ENCODE assay signal across 11 mouse cellular contexts in genomic region chr13:74302050-74303037, GRCm38 (mm10). TPM values are rescaled to one million over a fixed set of nuclear protein-coding genes. Genes with fewer than 3 reads are reported as not detected.
DNase-seq lines count a peak whose midpoint lies in the region; ATAC-seq and TF ChIP-seq lines count a peak whose summit lies in the region.
"Had no signal": no experiment of that assay in that cellular context is flagged by ENCODE, and none has a peak within 500 bp of the region (broad histone marks: within the 10 kb centered on the region; RNA-seq: fewer than 3 reads in every experiment).

No protein-coding gene starts in this region.

- no peak overlapping the region for H3K4me2 ChIP-seq in hindbrain, embryonic 12.5 days (replicated peaks)
- no peak overlapping the region for H3K4me2 ChIP-seq in midbrain, postnatal 0 days (ENCODE audit: low read depth, low read length, poor library complexity, severe bottlenecking)
- H3K4me2 ChIP-seq in midbrain, embryonic 11.5 days, result no peak overlapping the region
- no peak overlapping the region for H3K4me2 ChIP-seq in intestine, embryonic 16.5 days (ENCODE audit: low read depth, low read length)
- H3K4me2 ChIP-seq: limb, embryonic 15.5 days had no signal

- no peak overlapping the region for H3K4me3 ChIP-seq in hindbrain, embryonic 12.5 days
- no peak overlapping the region for H3K4me3 ChIP-seq in hindbrain, embryonic 10.5 days
- no peak overlapping the region for H3K4me3 ChIP-seq in midbrain, postnatal 0 days (ENCODE audit: low read depth, low read length)
- no peak overlapping the region for H3K4me3 ChIP-seq in midbrain, embryonic 11.5 days (ENCODE audit: low read depth, low read length)
- no peak overlapping the region for H3K4me3 ChIP-seq in intestine, embryonic 16.5 days (ENCODE audit: low read length)
- H3K4me3 ChIP-seq: limb, embryonic 15.5 days had no signal

- 0 out of 2 replicates have a peak, but pooled peaks have one; percentile 27 for ATAC-seq in hindbrain, embryonic 12.5 days (ENCODE audit: low FRiP score)
- no peak for ATAC-seq in midbrain, postnatal 0 days (ENCODE audit: low FRiP score)
- ATAC-seq in midbrain, embryonic 11.5 days (ENCODE audit: low FRiP score), result no peak; the same call in 1 of the 2 replicates
- ATAC-seq in intestine, embryonic 16.5 days, result peak; percentile 63
- no peak for ATAC-seq in erythroid progenitor cell, adult 5-6 weeks (replicated peaks; ENCODE audit: low FRiP score, poor library complexity, severe bottlenecking)

- H3K27me3 ChIP-seq in hindbrain, embryonic 12.5 days, result no peaks in the 10 kb centered on the region
- H3K27me3 ChIP-seq in hindbrain, embryonic 10.5 days (ENCODE audit: insufficient read depth, poor library complexity, severe bottlenecking), result no peaks in the 10 kb centered on the region
- no peaks in the 10 kb centered on the region for H3K27me3 ChIP-seq in midbrain, postnatal 0 days (ENCODE audit: insufficient read depth, low read length)
- no peaks in the 10 kb centered on the region for H3K27me3 ChIP-seq in midbrain, embryonic 11.5 days (ENCODE audit: control insufficient read depth, insufficient read depth, low read length)
- H3K27me3 ChIP-seq in intestine, embryonic 16.5 days (replicated peaks; ENCODE audit: control insufficient read depth, insufficient read depth, low read length), result no peaks in the 10 kb centered on the region
- H3K27me3 ChIP-seq: limb, embryonic 15.5 days had no signal

- H3K9ac ChIP-seq in hindbrain, embryonic 12.5 days, result no peak overlapping the region
- no peak overlapping the region for H3K9ac ChIP-seq in midbrain, postnatal 0 days (replicated peaks; ENCODE audit: low read length, poor library complexity, severe bottlenecking)
- no peak overlapping the region for H3K9ac ChIP-seq in midbrain, embryonic 11.5 days (ENCODE audit: low read length)
- H3K9ac ChIP-seq in intestine, embryonic 16.5 days (ENCODE audit: low read depth, low read length), result no peak overlapping the region
- H3K9ac ChIP-seq: limb, embryonic 15.5 days had no signal

- no peak overlapping the region for H3K27ac ChIP-seq in hindbrain, embryonic 12.5 days
- H3K27ac ChIP-seq in hindbrain, embryonic 10.5 days, result no peak overlapping the region
- no peak overlapping the region for H3K27ac ChIP-seq in midbrain, postnatal 0 days (ENCODE audit: low read depth, low read length)
- no peak overlapping the region for H3K27ac ChIP-seq in midbrain, embryonic 11.5 days (ENCODE audit: low read depth, low read length)
- H3K27ac ChIP-seq in intestine, embryonic 16.5 days (ENCODE audit: low read length), result no peak overlapping the region

- H3K4me1 ChIP-seq in hindbrain, embryonic 12.5 days, result no peaks in the 10 kb centered on the region
- no peaks in the 10 kb centered on the region for H3K4me1 ChIP-seq in hindbrain, embryonic 10.5 days (replicated peaks)
- H3K4me1 ChIP-seq in midbrain, postnatal 0 days (ENCODE audit: insufficient read depth, low read length), result no peaks in the 10 kb centered on the region
- H3K4me1 ChIP-seq in midbrain, embryonic 11.5 days (ENCODE audit: control insufficient read depth, insufficient read depth, low read length), result no peaks in the 10 kb centered on the region
- no peaks in the 10 kb centered on the region for H3K4me1 ChIP-seq in intestine, embryonic 16.5 days (ENCODE audit: control insufficient read depth, insufficient read depth, low read length)
- H3K4me1 ChIP-seq: limb, embryonic 15.5 days had no signal

- H3K9me3 ChIP-seq in hindbrain, embryonic 12.5 days (replicated peaks), result no peaks in the 10 kb centered on the region
- H3K9me3 ChIP-seq in hindbrain, embryonic 10.5 days, result no peaks in the 10 kb centered on the region
- H3K9me3 ChIP-seq in midbrain, postnatal 0 days (ENCODE audit: low read length), result no peaks in the 10 kb centered on the region
- H3K9me3 ChIP-seq in midbrain, embryonic 11.5 days (ENCODE audit: control insufficient read depth, low read length), result no peaks in the 10 kb centered on the region
- no peaks in the 10 kb centered on the region for H3K9me3 ChIP-seq in intestine, embryonic 16.5 days (ENCODE audit: control insufficient read depth, low read length)
- H3K9me3 ChIP-seq: limb, embryonic 15.5 days had no signal

- DNase-seq in hindbrain, embryonic 10.5 days (ENCODE audit: low spot score), result no peak
- no peak for DNase-seq in midbrain, postnatal 0 days (ENCODE audit: low spot score)
- DNase-seq in midbrain, embryonic 11.5 days (ENCODE audit: low spot score, missing footprints), result no peak
- DNase-seq in NIH3T3 (ENCODE audit: low read depth), result peak; percentile 23
- no peak for DNase-seq in adrenal gland, postnatal 4 days (ENCODE audit: low spot score in 2 of 2)
- DNase-seq: cerebellum, adult 18-20 months; gastrocnemius, postnatal 14 days had no signal

- peak; percentile 57 for TF ChIP-seq CTCF in midbrain, postnatal 0 days (IDR thresholded peaks at IDR 0.05)

- peaks cover 49% of the 10 kb centered on the region for H3K36me3 ChIP-seq in hindbrain, embryonic 12.5 days
- peaks cover 57% of the 10 kb centered on the region for H3K36me3 ChIP-seq in hindbrain, embryonic 10.5 days
- H3K36me3 ChIP-seq in midbrain, postnatal 0 days (ENCODE audit: insufficient read depth, low read length), result peaks cover 29% of the 10 kb centered on the region
- H3K36me3 ChIP-seq in midbrain, embryonic 11.5 days (ENCODE audit: control insufficient read depth, insufficient read depth, low read length), result peaks cover 7% of the 10 kb centered on the region; the same call in 1 of the 2 replicates
- peaks cover 3% of the 10 kb centered on the region; the same call in 1 of the 2 replicates for H3K36me3 ChIP-seq in intestine, embryonic 16.5 days (ENCODE audit: control insufficient read depth, insufficient read depth, low read length)

- 88% methylated on average over 10 of the region's 10 CpGs for WGBS in hindbrain, embryonic 12.5 days
- WGBS in hindbrain, embryonic 10.5 days, result 85% methylated on average over 10 of the region's 10 CpGs
- WGBS in midbrain, postnatal 0 days, result 89% methylated on average over 10 of the region's 10 CpGs
- WGBS in midbrain, embryonic 11.5 days, result 87% methylated on average over 10 of the region's 10 CpGs
- 81% methylated on average over 10 of the region's 10 CpGs for WGBS in intestine, embryonic 16.5 days

RNA-seq across cellular contexts. Expression of gene Ahrr, which starts 10.2 kb away (rescaled TPM):
- 1.2 and 2.1 TPM in 2 replicates for polyA plus RNA-seq in hindbrain, embryonic 12.5 days (2016; fragmentation: Nextera tagmentation; extraction: Ambion mirVana)
- polyA plus RNA-seq in hindbrain, embryonic 10.5 days (2016; fragmentation: Nextera tagmentation; extraction: Ambion mirVana), result 0.81 and 1.1 TPM in 2 replicates
- total RNA-seq in midbrain, postnatal 0 days (2014; rRNA removed), result 0.88 and 0.99 TPM in 2 replicates
- polyA plus RNA-seq in midbrain, postnatal 0 days (2015; fragmentation: Nextera tagmentation; extraction: Ambion mirVana), result 0.45 and 0.68 TPM in 2 replicates
- polyA plus RNA-seq in midbrain, embryonic 11.5 days (2014; fragmentation: Nextera tagmentation; extraction: Ambion mirVana), result 1.4 and 1.5 TPM in 2 replicates
- 0.43 and 0.54 TPM in 2 replicates for polyA plus RNA-seq in intestine, embryonic 16.5 days (2015; fragmentation: Nextera tagmentation; extraction: Ambion mirVana)
- total RNA-seq in adrenal gland, postnatal 4 days (2021), result 1 to 10 TPM; 2.3 to 2.4 TPM
- not detected in 2 replicates for total RNA-seq in erythroid progenitor cell, adult 5-6 weeks (2015; ENCODE audit: low replicate concordance)
- total RNA-seq in erythroid progenitor cell, adult 5-6 weeks (2017; ENCODE audit: low replicate concordance), result not detected in 2 replicates

RNA-seq across cellular contexts. Expression of gene Pdcd6, which starts 15.0 kb away (rescaled TPM):
- 107 and 112 TPM in 2 replicates for polyA plus RNA-seq in hindbrain, embryonic 12.5 days (2016; fragmentation: Nextera tagmentation; extraction: Ambion mirVana)
- polyA plus RNA-seq in hindbrain, embryonic 10.5 days (2016; fragmentation: Nextera tagmentation; extraction: Ambion mirVana), result 128 and 131 TPM in 2 replicates
- total RNA-seq in midbrain, postnatal 0 days (2014; rRNA removed), result 83.9 and 107 TPM in 2 replicates
- 117 and 125 TPM in 2 replicates for polyA plus RNA-seq in midbrain, postnatal 0 days (2015; fragmentation: Nextera tagmentation; extraction: Ambion mirVana)
- polyA plus RNA-seq in midbrain, embryonic 11.5 days (2014; fragmentation: Nextera tagmentation; extraction: Ambion mirVana), result 116 and 125 TPM in 2 replicates
- 203 and 214 TPM in 2 replicates for polyA plus RNA-seq in intestine, embryonic 16.5 days (2015; fragmentation: Nextera tagmentation; extraction: Ambion mirVana)
- 100 to 1,000 TPM; 143 to 145 TPM for total RNA-seq in adrenal gland, postnatal 4 days (2021)
- total RNA-seq in erythroid progenitor cell, adult 5-6 weeks (2015; ENCODE audit: low replicate concordance), result 56.2 and 60.8 TPM in 2 replicates
- 25.1 and 48.8 TPM in 2 replicates for total RNA-seq in erythroid progenitor cell, adult 5-6 weeks (2017; ENCODE audit: low replicate concordance)

RNA-seq across cellular contexts. Expression of gene Sdha, which starts 47.7 kb away (rescaled TPM):
- polyA plus RNA-seq in hindbrain, embryonic 12.5 days (2016; fragmentation: Nextera tagmentation; extraction: Ambion mirVana), result 213 and 222 TPM in 2 replicates
- 221 and 266 TPM in 2 replicates for polyA plus RNA-seq in hindbrain, embryonic 10.5 days (2016; fragmentation: Nextera tagmentation; extraction: Ambion mirVana)
- total RNA-seq in midbrain, postnatal 0 days (2014; rRNA removed), result 98.7 and 103 TPM in 2 replicates
- polyA plus RNA-seq in midbrain, postnatal 0 days (2015; fragmentation: Nextera tagmentation; extraction: Ambion mirVana), result 200 and 211 TPM in 2 replicates
- polyA plus RNA-seq in midbrain, embryonic 11.5 days (2014; fragmentation: Nextera tagmentation; extraction: Ambion mirVana), result 227 and 233 TPM in 2 replicates
- 404 and 405 TPM in 2 replicates for polyA plus RNA-seq in intestine, embryonic 16.5 days (2015; fragmentation: Nextera tagmentation; extraction: Ambion mirVana)
- total RNA-seq in adrenal gland, postnatal 4 days (2021), result 100 to 1,000 TPM; 450 to 473 TPM
- 80.4 and 91.8 TPM in 2 replicates for total RNA-seq in erythroid progenitor cell, adult 5-6 weeks (2015; ENCODE audit: low replicate concordance)
- 94.1 and 108 TPM in 2 replicates for total RNA-seq in erythroid progenitor cell, adult 5-6 weeks (2017; ENCODE audit: low replicate concordance)

RNA-seq across cellular contexts. Expression of gene Ccdc127, which starts 47.8 kb away (rescaled TPM):
- 57.9 and 64.7 TPM in 2 replicates for polyA plus RNA-seq in hindbrain, embryonic 12.5 days (2016; fragmentation: Nextera tagmentation; extraction: Ambion mirVana)
- polyA plus RNA-seq in hindbrain, embryonic 10.5 days (2016; fragmentation: Nextera tagmentation; extraction: Ambion mirVana), result 46.2 and 53.9 TPM in 2 replicates
- 20.6 and 20.9 TPM in 2 replicates for total RNA-seq in midbrain, postnatal 0 days (2014; rRNA removed)
- polyA plus RNA-seq in midbrain, postnatal 0 days (2015; fragmentation: Nextera tagmentation; extraction: Ambion mirVana), result 36.6 and 39.0 TPM in 2 replicates
- 58.2 and 61.9 TPM in 2 replicates for polyA plus RNA-seq in midbrain, embryonic 11.5 days (2014; fragmentation: Nextera tagmentation; extraction: Ambion mirVana)
- 38.5 and 39.4 TPM in 2 replicates for polyA plus RNA-seq in intestine, embryonic 16.5 days (2015; fragmentation: Nextera tagmentation; extraction: Ambion mirVana)
- total RNA-seq in adrenal gland, postnatal 4 days (2021), result 10 to 100 TPM; 48.3 to 50.8 TPM
- 20.5 and 24.5 TPM in 2 replicates for total RNA-seq in erythroid progenitor cell, adult 5-6 weeks (2015; ENCODE audit: low replicate concordance)
- total RNA-seq in erythroid progenitor cell, adult 5-6 weeks (2017; ENCODE audit: low replicate concordance), result 20.8 and 32.7 TPM in 2 replicates

Comparison
In these comparisons a context has a peak if more than half of its experiments do, and no peak if none do; other contexts are left out.
1. ATAC-seq: peak in hindbrain, embryonic 12.5 days (single experiment) and intestine, embryonic 16.5 days (single experiment); none in midbrain, postnatal 0 days (single experiment), midbrain, embryonic 11.5 days (single experiment) and erythroid progenitor cell, adult 5-6 weeks (single experiment).